Mouse (Mus musculus) G1E (cell line): Measurements from ENCODE around the gene Ddr2. TPM values are rescaled to one million over a fixed set of nuclear protein-coding genes. Genes with fewer than 3 reads are reported as not detected.

Source experiments
- ATAC-seq: 2 replicates; pipeline ENCODE4 v1.8.0; 2016; ENCODE audit warnings: mild to moderate bottlenecking; ENCODE audit not compliant: insufficient number of reproducible peaks, poor library complexity, low FRiP score, severe bottlenecking; ENCODE audit errors: extremely low read depth
- DNase-seq: peaks from one replicate; pipeline ENCODE4 v3.0.0; 2012; ENCODE audit warnings: low spot score
- H3K27me3 ChIP-seq: 2 replicates; pipeline ENCODE4 v1.6.1; 2012; ENCODE audit warnings: mild to moderate bottlenecking, low read length, inconsistent platforms; ENCODE audit not compliant: insufficient read depth
- H3K36me3 ChIP-seq: replicated peaks from 2 replicates; pipeline ENCODE3; 2012; ENCODE audit warnings: mild to moderate bottlenecking, inconsistent platforms
- H3K4me1 ChIP-seq: 2 replicates; pipeline ENCODE4 v1.6.1; 2012; ENCODE audit warnings: low read depth, low read length, inconsistent platforms, mixed read lengths; ENCODE audit not compliant: insufficient read depth
- H3K4me3 ChIP-seq: 2 replicates; pipeline ENCODE4 v1.5.1; 2012; ENCODE audit warnings: low read depth, mild to moderate bottlenecking, inconsistent platforms, low read length, moderate library complexity, mixed read lengths
- H3K9me3 ChIP-seq: replicated peaks from 2 replicates; pipeline ENCODE4 v1.6.1; 2012; ENCODE audit warnings: inconsistent platforms
- CTCF ChIP-seq: IDR thresholded peaks from 2 replicates; pipeline ENCODE4 v1.5.1; 2012; ENCODE audit warnings: low read depth, low read length, inconsistent platforms, mixed read lengths
- GATA1 ChIP-seq: IDR thresholded peaks from 2 replicates; pipeline ENCODE4 v1.6.1; 2012; ENCODE audit warnings: borderline replicate concordance, low read length, inconsistent platforms, mixed read lengths
- GATA2 ChIP-seq: IDR thresholded peaks from 2 replicates; pipeline ENCODE4 v1.6.1; 2012; ENCODE audit warnings: low read depth, low read length, inconsistent platforms, borderline replicate concordance
- POLR2AphosphoS5 ChIP-seq: IDR thresholded peaks from 2 replicates; pipeline ENCODE4 v1.6.1; 2012; ENCODE audit warnings: low read depth, low read length, inconsistent platforms; ENCODE audit not compliant: insufficient replicate concordance
- TAL1 ChIP-seq: conservative IDR thresholded peaks from 2 replicates; pipeline ENCODE4 v1.6.1; 2012; ENCODE audit warnings: low read depth, low read length, inconsistent platforms, mixed read lengths
- polyA plus RNA-seq: library from polyadenylated mRNA; stranded (reverse); fragments of >175 nt; gene quantifications from 2 replicates; pipeline ENCODE4 v1.2.3, GENCODE M21; 2012
- total RNA-seq, 2 experiments: library from RNA; stranded (forward) in 1 of 2; stranded (reverse) in 1 of 2; fragments of 200-1000 nt in 1 of 2; fragments of >200 nt in 1 of 2; fragmentation: Nextera tagmentation in 1 of 2; gene quantifications; 2 replicates each; pipeline ENCODE4 v1.2.3; 2014 to 2017

The Ddr2 gene
- total and polyA plus RNA-seq, 3 experiments: 0.05 to 0.08 TPM; not detected in 1

- no peaks in the 10 kb centered on the region for H3K36me3 ChIP-seq
- no peaks in the 10 kb centered on the region for H3K9me3 ChIP-seq
- peaks cover 4% of the 10 kb centered on the region for H3K27me3 ChIP-seq
- no peak overlapping the region for H3K4me3 ChIP-seq
- DNase-seq (no peak), ATAC-seq (no peak)
- H3K4me1 ChIP-seq: 0 out of 2 replicates have a peak, but pooled peaks cover 5% of the 10 kb centered on the region
- TF ChIP-seq TAL1 (no peak), GATA1 (no peak), CTCF (no peak), POLR2AphosphoS5 (no peak), GATA2 (no peak)
These were observed 58.9 kb downstream of the Ddr2 start for GRCm38 (mm10) chr1:170051631-170052177.

- no peaks in the 10 kb centered on the region for H3K36me3 ChIP-seq
- H3K4me1 ChIP-seq: 0 out of 2 replicates have a peak, but pooled peaks cover 5% of the 10 kb centered on the region
- H3K27me3 ChIP-seq: no peaks in the 10 kb centered on the region
- ATAC-seq: no peak
- H3K4me3 ChIP-seq: no peak overlapping the region
- TF ChIP-seq TAL1: no peak
- TF ChIP-seq CTCF: no peak
- no peak for TF ChIP-seq GATA2
- TF ChIP-seq POLR2AphosphoS5: no peak
- no peak for TF ChIP-seq GATA1
- DNase-seq: no peak
- no peaks in the 10 kb centered on the region for H3K9me3 ChIP-seq
These were observed 62.1 kb downstream of the Ddr2 start for GRCm38 (mm10) chr1:170048434-170048833.

GRCm38 (mm10) chr1:170044726-170045471 is 65.7 kb downstream of the Ddr2 start:
- TF ChIP-seq CTCF: no peak
- ATAC-seq (no peak), DNase-seq (no peak)
- Histone ChIP-seq H3K9me3 (no peaks in the 10 kb centered on the region), H3K4me3 (no peak overlapping the region), H3K4me1 (0 out of 2 replicates have a peak, but pooled peaks cover 5% of the 10 kb centered on the region), H3K36me3 (no peaks in the 10 kb centered on the region), H3K27me3 (no peaks in the 10 kb centered on the region)

- TF ChIP-seq TAL1 (no peak), GATA1 (no peak), POLR2AphosphoS5 (no peak), GATA2 (no peak), CTCF (no peak)
- H3K36me3 ChIP-seq: no peaks in the 10 kb centered on the region
- no peak overlapping the region for H3K4me3 ChIP-seq
- H3K4me1 ChIP-seq: 0 out of 2 replicates have a peak, but pooled peaks cover 5% of the 10 kb centered on the region
- no peak for DNase-seq
- H3K9me3 ChIP-seq: no peaks in the 10 kb centered on the region
- H3K27me3 ChIP-seq: no peaks in the 10 kb centered on the region; the same call in 1 of the 2 replicates
- ATAC-seq: no peak
These were observed 66.8 kb downstream of the Ddr2 start for GRCm38 (mm10) chr1:170043753-170044152.

GRCm38 (mm10) chr1:170042996-170043395 is 67.6 kb downstream of the Ddr2 start:
- Histone ChIP-seq H3K36me3 (no peaks in the 10 kb centered on the region), H3K4me3 (no peak overlapping the region), H3K9me3 (no peaks in the 10 kb centered on the region), H3K4me1 (0 out of 2 replicates have a peak, but pooled peaks cover 3% of the 10 kb centered on the region), H3K27me3 (no peaks in the 10 kb centered on the region; the same call in 1 of the 2 replicates)
- ATAC-seq (no peak), DNase-seq (no peak)
- TF ChIP-seq POLR2AphosphoS5 (no peak), TAL1 (no peak), GATA1 (no peak), GATA2 (no peak), CTCF (no peak)

- Histone ChIP-seq H3K9me3 (no peaks in the 10 kb centered on the region), H3K4me1 (no peaks in the 10 kb centered on the region), H3K36me3 (no peaks in the 10 kb centered on the region), H3K27me3 (no peaks in the 10 kb centered on the region; the same call in 1 of the 2 replicates), H3K4me3 (no peak overlapping the region)
- DNase-seq (no peak), ATAC-seq (no peak)
- TF ChIP-seq GATA2 (no peak), CTCF (no peak), GATA1 (no peak), TAL1 (no peak), POLR2AphosphoS5 (no peak)
These were observed 71.2 kb downstream of the Ddr2 start for GRCm38 (mm10) chr1:170039402-170039801.

GRCm38 (mm10) chr1:170035575-170035974 is 75.0 kb downstream of the Ddr2 start:
- ATAC-seq (no peak), DNase-seq (no peak)
- Histone ChIP-seq H3K27me3 (no peaks in the 10 kb centered on the region; the same call in 1 of the 2 replicates), H3K9me3 (no peaks in the 10 kb centered on the region), H3K4me3 (no peak overlapping the region), H3K4me1 (no peaks in the 10 kb centered on the region), H3K36me3 (no peaks in the 10 kb centered on the region)
- TF ChIP-seq TAL1 (no peak), CTCF (no peak), POLR2AphosphoS5 (no peak), GATA2 (no peak), GATA1 (no peak)
